Mouse (Mus musculus): ENCODE measurements around the gene Sapcd1.

GRCm38 (mm10) chr17:35004075-35004717, 23.6 kb downstream of the Sapcd1 start:
- no peak for TF ChIP-seq CTCF (IDR thresholded peaks at IDR 0.05; ENCODE audit: low read depth)
- no peak for TF ChIP-seq EP300 (IDR thresholded peaks at IDR 0.05; ENCODE audit: low read depth)
